Mouse (Mus musculus): Measurements from ENCODE around the gene Repin1.
"Not testable (repeated sequence)": the region's sequence is repeated elsewhere in the genome, so short reads cannot be mapped to it uniquely, and the experiment has no call there.

The Repin1 gene

DNA sequence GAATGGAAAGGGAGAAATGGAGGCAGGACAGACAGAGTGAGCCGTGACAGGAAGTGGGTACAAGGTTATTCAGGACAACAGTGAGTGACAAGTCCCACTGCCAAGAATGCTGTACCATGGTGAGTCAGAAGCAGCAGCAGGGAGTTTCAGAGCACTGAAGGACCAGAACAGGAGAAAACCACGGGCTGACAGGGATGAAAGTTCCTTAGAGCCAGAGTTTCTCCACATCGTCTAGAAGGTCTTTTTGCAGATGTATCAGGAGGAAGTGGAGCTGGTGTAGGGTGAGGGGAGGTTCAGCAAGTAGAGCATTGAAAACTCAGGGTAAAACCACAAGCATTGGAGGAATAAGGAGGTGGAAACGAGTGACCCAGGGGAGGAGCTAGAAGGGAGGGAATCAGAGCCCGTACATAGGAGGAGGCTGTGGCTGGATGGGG, 14.5 kb upstream of the Repin1 start:
- DNase-seq (ENCODE audit: low spot score in 2 of 2), result no peak

DNA sequence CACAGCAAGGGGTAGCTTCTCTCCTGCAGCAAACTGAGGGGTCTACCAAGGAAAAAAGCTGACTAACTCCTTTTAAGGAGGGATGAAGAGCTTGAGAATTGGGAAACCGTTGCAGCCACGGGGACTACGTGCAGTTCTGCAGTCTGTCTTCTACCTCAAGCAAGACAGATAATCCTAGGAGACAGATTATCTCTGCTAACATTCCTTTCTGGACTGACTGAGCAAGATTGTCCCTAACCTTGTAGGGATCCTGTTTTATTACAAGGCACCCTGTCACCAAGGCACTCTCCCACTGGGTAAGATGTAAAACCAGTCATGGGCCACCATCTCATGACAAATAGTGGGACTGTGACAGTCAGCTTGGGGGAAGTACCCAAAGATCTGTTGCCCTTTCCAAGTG, 12.4 kb upstream of the Repin1 start:
- DNase-seq (ENCODE audit: low spot score in 2 of 2), result no peak

DNA sequence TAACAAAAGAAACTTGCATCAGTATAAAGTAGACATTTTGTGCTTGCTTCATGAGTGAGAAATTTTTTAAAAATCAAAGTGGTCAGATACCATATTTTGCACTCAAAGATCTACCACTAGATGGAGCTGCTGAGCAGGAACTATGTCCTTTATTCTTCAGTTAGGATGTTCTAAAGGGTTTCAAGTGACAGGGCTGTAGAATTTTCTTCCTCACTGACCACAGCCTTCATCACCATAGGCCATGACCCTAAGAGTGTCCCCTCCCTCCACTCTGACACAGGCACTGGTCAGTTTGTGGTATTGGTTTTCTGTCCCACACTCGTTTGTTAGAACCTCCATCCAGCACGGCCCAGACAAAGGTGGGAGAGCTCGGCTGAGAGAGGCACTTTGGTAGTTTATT, 11.6 kb upstream of the Repin1 start:
- DNase-seq (ENCODE audit: low spot score in 2 of 2), result no peak

DNA sequence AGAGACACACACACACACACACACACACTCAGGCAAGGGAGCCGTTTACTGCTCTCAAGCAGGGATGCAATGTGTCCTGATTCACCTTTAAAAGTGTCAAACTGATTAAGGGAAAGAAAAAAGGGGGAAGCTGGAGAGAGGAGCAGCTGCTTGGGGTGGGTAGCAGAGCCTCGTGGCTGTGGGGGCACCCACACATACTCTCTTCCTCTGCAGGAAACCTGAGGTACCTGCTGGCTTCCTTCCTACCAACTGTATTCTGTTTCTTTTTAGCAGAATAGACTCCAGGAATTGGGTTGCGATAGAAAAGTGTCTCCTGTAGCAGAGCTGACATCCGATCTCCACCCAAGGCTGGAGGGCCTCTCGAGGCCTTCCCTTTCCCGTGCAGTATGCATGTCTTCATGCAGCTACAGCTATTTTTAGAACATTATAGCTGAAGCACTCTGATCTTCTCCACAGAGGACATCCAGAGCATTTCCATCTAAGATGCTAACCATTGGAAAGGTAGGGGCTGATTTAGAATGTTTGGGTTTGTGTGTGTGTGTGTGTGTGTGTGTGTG, 4.4 kb upstream of the Repin1 start, which contains the start of gene Gm45021:
Gm45021 (plus strand) TSS at position 417 of the 557 bp plus-strand sequence.
- no peak for DNase-seq (ENCODE audit: low spot score in 2 of 2)

DNA sequence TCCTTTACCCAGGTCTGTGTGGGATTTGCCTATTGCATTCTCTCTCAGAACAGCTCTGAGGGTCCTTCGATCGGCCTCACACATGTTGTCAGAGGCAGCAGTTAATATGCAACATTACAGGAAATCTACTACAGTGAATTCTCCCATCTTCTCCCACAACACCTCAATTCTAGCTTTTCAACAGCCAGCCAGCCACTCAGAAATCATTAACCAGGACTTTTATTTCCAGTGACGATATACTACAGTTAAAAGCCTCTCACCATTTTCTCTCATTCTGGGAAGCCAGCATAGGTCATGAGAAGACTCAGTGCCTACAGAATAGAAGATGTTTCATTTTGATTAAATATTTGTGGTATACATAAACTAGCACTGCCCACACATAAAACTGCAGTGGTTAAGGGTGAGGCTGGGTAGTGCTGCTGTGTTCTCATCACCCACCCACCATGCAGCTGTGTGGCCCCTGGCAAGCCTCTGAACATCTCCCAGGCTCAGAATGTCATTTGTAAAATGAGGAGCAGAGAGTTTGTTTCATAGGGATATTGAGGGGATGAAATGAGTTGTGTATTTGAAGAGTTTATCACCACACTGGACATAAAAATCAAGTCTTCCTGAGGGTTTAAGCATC, 2.4 kb upstream of the Repin1 start:
- no peak for DNase-seq (ENCODE audit: low spot score in 2 of 2)

DNA sequence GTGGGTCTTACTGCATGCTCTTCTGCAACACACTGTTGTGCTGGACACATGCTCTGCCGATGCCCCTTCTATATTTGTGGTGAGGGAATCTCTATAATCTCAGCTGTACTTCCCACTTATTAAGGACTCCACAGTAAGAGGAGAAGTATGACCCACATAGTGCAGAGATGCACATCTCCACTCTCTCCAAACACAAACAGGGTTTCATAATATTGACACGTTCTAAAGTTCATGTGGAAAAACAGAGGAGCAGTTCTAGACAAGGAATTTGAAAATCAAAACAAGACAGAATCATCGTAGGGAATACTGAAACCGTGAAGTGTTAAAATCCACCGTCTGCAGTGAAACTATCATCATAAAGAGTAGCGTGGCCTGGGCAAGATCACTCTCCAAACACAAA, 1.8 kb upstream of the Repin1 start:
- DNase-seq (ENCODE audit: low spot score in 2 of 2), result no peak

DNA sequence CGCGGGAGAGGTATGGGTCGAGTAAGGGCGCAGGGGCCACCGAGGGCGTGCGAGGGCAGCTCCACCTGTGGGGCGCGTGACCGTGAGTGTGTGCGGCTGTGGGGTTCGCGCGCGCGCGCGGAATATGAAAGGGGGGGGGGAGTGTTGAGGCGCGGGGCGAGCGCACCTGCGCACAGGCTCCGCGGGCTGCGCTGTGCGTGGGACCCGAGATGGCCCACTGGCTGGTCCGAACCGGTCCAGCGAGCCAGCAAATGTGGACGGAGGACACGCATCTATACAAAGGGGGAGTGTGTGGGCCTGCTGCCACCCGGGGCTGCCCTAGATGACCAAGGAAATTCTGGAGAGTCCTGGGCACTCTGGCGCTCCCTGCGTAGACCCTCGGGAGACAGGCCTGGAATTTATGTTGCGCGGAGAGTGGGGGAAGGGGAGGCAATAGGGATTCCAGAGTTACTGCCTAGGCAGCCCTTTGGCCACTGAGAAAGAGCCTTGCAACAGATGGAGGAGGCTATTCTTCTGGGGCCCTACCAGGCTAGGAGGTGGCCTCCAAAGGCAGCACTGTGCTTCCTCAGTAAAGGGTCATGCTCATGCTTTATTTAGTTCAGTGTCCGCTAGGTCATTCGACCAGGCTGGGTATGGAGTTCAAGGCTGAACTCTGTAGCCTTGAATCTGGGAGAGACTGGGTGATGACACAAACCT, 508 bp downstream of the Repin1 start:
- DNase-seq (ENCODE audit: low spot score in 2 of 2), result peak in 1 of 2 experiments; percentile 47

DNA sequence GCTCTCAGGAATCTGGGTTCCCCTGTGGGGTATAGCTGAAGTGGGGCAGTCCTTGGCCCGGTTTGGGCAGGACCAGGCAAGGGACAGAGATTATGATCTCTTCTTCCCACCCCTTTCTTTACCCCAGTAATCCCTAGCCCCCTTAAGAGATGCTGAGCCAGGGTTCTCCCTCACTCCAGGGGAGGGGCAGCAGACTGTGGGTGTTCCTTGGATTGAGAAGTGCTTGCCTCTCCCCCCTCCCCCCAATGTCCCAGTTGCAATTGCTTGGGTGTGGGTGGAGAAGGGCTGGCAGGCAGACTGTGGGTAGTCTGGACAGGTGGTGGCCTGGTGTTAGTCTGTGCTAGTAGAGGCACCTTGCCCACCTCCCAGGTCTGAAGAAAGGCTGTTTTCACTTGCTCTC, 1.6 kb downstream of the Repin1 start:
- no peak for DNase-seq (ENCODE audit: low spot score in 2 of 2)

DNA sequence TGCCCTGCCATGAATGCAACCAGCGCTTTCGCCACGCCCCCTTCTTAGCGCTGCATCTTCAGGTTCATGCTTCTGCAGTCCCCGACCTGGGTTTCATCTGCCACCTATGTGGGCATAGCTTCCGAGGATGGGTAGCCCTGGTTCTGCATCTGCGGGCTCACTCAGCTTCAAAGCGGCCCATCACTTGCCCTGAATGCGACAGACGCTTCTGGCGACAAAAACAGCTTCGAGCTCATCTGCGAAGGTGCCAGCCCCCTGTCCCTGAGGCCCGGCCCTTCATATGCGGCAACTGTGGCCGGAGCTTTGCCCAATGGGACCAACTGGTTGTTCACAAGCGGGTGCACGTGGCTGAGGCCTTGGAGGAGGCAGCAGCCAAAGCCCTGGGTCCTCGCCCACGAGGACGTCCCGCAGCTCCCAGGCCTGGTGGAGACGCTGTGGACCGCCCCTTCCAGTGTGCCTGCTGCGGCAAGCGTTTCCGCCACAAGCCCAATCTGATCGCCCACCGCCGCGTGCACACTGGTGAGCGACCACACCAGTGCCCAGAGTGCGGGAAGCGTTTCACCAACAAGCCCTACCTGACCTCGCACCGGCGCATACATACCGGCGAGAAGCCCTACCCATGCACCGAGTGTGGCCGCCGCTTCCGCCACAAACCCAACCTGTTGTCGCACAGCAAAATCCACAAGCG, 3.0 kb downstream of the Repin1 start:
- no peak for DNase-seq (ENCODE audit: low spot score in 2 of 2)

DNA sequence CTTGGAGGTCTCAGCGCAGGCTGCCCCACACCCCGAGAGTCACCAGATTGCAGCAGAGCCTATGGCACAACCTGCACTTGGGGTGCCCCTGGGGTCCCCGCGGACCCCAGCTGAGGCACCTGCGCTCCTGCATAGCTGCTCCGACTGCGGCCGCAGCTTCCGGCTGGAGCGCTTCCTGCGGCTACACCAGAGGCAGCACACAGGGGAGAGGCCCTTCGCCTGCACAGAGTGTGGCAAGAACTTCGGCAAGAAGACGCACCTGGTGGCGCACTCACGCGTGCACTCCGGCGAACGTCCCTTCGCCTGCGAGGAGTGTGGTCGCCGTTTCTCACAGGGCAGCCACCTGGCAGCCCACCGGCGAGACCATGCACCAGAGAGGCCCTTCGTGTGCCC, 3.5 kb downstream of the Repin1 start:
- no peak for DNase-seq (ENCODE audit: low spot score in 2 of 2)

DNA sequence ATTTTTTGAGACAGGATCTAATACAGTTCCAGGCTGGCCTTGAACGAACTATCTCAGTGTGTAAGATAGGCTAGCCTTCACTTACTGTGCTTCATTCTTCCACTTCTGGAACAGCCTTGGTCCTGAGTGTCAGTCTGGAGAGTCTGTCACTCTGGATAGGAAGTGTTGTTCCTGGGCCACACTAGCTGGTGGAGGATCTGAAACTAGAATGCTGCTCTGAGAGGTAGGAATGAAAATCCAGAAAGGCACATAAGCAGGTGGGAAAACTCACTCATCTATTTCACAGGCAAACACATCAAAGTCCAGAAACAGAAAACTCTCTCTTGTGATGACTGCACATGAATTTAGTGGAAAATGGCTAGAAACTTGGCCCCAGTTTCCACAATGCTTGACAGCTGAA, 6.9 kb downstream of the Repin1 start:
- DNase-seq (ENCODE audit: low spot score in 2 of 2), result no peak

DNA sequence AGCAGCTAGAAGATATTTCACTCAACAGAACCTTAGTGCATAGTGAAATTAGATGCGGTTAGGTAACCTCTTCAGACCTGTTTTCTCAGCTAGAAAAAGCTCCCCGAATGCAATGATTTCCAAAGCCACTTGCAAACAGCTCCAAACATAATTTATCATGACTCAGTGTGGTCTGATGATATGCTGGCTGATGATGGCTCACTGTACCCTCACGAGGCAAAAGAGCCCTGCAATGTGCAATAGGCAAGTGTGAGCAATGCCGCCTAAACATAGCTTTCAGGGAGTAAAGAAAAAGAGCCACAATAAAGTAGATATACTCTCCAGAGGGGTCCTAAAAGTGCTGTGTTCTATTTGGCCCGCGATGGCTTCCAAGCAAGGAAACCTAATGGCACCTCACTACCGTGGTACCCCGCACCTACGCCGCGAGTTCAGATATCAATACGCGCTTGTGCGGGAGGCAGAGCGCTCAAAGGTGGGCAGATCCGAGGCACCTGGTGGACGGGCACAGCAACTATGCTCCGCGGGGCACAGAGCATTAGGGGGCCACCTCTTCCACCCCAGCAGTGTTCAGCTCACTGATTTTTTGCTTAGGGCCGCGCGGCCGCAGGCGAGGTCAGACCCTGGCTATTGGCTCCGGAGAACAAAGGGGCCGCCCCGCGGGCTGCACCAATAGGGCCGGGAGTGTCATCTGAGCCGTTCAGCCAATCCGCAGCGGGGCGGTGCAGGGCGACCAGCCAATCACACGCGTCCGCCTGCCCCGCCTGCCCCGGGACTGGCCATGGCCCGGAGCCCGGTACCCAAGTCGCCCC, 7.8 kb downstream of the Repin1 start, which contains the start of gene Zfp775:
Zfp775 (plus strand) TSS at position 793 of the 809 bp plus-strand sequence.
- peak; percentile 89 to 94 for DNase-seq (ENCODE audit: low spot score in 2 of 2)

DNA sequence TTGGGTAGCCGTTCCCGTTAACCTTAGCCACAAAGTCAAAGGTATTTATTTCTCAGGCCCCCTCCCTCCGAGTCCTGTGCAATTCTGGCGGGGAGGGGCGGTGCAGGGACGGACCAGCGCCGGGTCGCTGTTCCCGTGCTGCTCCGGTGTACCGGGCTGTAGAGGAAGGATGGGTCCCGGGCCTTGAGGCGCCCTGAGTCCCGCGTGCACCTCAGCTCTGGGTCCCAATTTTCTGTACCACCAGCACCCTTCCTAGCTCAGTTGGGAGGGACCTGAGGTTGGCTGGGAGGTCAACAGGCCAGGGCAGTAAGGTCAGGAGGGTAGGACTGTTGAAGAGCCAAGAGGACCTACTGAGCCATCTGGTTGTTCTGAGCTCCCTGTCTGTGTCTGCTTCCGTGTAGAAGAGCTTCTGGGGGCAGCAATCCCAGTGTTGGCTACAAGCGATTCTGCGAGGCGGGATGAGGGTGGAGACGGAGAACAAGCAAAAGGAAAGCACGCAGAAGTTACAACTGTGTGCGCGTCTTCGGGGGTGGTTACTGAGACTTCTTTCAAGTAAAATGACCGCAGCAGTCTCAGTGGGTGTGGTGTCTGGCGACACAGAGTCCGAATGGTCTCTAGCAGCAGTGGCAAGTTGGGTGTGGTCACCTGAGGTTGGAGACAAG, 8.5 kb downstream of the Repin1 start:
- DNase-seq (ENCODE audit: low spot score in 2 of 2), result peak in 1 of 2 experiments; percentile 46

DNA sequence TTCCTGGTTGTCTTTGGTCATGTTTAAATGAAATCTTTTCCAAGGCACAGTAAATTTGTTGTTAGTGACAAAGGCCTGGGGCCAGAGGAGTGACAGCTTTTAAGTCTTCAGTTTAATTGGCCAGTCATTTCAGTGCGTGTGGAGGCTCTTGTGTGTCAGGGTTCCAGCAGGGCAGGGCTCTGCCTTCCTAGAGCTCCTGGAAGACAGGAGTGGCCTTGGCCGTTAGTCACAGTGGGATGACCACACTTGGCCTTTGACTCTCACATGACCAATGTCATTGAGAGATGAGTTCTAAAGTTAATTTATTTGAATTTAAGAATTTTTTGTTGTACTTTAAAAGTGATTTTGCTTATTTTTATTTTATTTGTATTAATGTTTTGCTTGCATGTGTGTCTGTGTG, 14.4 kb downstream of the Repin1 start:
- DNase-seq (ENCODE audit: low spot score in 2 of 2), result no peak

DNA sequence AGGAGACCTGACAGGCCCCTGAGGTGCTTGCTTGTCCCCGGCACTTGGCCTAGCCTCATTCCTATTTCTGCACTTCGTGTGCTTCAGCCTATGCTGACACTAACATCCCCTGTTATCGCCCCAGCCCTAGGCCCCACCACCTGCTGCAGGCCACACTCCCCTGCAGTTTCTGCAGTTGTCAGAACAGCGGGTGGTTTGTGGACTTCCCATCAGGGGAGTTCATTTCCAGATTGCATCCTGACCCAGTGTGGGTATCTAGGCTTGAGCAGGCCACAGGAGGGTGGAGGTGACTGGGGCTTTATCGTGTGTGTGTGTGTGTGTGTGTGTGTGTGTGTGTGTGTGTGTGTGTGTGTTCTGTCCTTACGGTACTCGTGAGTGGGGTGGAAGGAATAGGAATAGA, 15.8 kb downstream of the Repin1 start:
- no peak for DNase-seq (ENCODE audit: low spot score in 2 of 2)

DNA sequence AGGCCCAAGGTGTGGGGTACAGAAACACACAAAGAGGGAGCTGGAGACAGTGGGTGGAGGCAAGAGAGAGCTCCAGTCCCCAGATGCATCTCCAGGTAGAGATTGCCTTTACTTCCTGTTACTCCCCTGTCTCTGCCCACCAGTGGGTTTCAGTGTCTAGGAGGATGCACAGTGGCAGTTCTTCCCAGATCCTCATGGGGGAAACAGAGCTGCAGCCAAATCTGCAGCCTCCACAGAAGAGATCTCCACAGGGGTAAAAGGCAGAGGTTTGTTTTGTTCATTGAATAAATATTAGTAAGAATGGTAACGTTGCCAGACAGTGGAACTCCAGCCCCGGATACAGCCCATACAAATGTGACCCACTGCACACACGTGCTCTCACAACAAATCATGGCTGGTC, 17.0 kb downstream of the Repin1 start:
- DNase-seq (ENCODE audit: low spot score in 2 of 2), result no peak

DNA sequence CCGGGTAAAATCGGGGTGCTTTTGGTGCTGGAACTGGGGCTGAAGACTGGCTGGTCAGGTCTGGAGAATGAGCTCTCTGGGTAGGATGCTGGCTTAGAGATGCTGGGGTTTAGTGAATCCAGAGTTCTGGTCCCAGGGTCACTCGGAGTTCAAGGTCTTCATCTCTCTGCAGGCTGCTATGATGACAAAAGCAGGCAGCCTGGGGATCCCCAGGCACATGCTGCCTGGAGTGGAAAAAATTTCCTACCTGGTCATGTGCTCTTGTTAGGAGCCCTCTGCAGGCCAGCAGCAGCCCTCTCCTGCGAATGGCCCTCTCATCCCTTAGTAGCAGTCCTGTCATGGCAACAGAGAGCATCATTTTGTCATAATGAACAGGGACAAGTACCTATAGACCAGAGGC, 19.8 kb downstream of the Repin1 start:
- no peak for DNase-seq (ENCODE audit: low spot score in 2 of 2)

DNA sequence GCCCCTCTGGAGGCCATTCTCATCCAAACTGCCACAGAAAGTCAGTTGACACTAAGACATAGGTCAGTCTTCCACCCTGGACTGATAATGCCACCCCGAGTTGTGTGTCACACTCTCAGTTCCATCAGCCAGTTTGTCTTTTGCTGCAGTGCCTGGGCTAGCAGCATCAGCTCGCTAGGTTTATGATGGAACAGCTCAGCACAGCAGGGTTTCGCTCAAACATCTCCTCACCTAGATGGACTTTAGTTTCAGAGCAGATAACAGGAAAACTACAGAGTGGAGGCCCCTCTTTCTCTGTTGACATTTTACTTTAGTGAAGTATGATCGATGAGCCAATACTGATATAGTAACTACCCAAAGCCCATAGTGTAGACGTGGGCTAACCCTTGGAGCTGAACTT, 21.1 kb downstream of the Repin1 start:
- DNase-seq (ENCODE audit: low spot score in 2 of 2), result no peak

DNA sequence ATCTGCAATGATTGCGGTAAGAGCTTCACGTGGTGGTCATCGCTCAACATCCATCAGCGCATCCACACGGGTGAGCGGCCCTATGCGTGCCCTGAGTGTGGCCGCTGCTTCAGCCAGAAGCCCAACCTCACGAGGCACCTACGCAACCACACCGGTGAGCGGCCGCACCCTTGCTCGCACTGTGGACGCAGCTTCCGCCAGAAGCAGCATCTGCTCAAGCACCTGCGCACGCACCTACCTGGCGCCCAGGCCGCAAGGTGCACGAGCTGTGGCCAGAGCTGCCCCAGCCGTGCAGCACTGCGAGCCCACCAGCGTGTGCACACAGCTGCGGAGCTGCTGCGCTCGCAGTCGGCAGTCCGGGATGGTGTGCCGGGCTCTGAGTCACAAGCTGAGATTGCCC, 26.3 kb downstream of the Repin1 start:
- DNase-seq (ENCODE audit: low spot score in 2 of 2), result no peak

DNA sequence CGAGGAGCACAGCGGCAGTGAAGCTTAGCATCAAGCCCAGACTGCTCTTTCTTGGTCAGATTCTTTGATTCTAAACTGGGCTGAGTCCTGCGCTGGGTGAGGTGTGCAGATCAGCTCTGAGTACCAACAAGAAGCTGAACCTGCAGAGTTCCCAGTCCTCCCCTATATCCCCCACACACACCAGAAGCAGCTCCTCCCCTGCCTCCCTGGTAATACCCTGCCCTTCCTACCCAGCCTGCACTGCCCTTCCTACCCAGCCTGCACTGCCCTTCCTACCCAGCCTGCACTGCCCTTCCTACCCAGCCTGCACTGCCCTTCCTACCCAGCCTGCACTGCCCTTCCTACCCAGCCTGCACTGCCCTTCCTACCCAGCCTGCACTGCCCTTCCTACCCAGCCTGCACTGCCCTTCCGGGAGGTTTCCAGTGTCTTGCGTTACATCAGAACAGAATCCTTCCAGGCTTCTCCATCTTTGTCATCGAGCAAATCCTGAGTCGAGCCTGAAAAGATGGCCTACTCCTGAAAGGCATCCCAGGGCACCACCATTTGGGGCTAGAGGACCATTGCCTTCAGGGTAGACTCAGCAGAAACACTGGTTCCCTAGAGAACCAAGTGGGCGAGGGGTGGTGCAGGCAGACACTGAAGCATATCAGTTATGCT, 28.6 kb downstream of the Repin1 start:
- not testable (repeated sequence) for DNase-seq (ENCODE audit: low spot score in 2 of 2)

DNA sequence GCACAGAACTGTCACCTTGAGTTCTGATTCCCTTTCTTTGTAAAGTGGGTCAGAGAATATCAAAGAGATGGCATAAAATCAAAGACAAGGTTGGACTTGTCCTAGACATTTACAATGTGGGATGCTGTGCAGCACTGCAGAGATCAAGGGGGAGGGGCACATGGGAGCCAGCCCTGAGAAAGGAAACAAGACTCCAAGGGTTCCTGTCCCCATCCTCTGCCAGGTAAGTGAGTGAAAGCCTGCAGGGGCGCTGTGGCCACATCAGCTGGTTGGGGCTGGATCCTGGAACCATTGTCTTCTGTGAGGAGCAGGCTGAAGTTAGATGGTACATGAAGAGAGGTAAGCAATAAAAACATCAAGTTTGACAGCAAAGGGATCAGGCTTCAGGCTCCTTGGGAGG, 29.8 kb downstream of the Repin1 start:
- no peak for DNase-seq (ENCODE audit: low spot score in 2 of 2)
